Mouse (Mus musculus) monocyte, adult 2 months (primary cell): ENCODE results near the gene Drg2.
"Not testable (repeated sequence)": the region's sequence is repeated elsewhere in the genome, so short reads cannot be mapped to it uniquely, and the experiment has no call there.

Source experiments
- DNase-seq, 2 experiments: peaks; one replicate each; pipeline ENCODE4 v3.0.0; 2022; ENCODE audit warnings: low spot score in 2 of 2, low read depth in 1 of 2

Gene Drg2

DNA sequence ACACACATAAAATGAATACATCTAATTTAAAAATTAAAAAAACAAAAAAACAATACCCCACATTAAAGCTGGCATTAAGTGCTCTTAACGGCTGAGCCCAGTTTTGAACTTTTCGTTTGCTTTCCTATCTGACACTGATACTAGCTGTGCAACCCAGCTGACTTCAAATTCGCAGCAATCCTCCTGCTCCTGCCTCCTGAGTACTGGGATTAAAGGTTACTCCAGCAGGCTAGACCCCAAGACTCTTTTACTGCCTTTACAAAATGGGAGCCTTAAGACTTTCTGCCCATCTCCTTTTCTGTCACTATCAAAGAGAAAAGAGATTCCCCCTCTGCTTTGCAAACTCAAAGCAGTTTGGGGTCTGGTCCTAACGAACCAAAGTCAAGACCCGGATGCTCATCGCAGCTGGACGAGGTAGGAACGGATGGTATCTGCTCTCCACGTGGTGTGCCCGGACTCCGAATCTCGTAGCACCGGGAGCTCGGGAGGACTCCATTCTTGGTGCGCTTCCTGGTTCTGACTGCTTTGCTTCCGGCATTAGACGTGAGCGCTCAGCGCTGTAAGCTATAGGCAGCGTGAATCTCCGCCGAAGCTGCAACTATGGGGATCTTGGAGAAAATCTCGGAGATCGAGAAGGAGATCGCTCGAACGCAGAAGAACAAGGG, at the start of gene Drg2:
Gene Drg2, plus strand, starts transcription at position 512 of the 665 bp plus-strand sequence.
- peak; percentile 57 to 83 for DNase-seq

DNA sequence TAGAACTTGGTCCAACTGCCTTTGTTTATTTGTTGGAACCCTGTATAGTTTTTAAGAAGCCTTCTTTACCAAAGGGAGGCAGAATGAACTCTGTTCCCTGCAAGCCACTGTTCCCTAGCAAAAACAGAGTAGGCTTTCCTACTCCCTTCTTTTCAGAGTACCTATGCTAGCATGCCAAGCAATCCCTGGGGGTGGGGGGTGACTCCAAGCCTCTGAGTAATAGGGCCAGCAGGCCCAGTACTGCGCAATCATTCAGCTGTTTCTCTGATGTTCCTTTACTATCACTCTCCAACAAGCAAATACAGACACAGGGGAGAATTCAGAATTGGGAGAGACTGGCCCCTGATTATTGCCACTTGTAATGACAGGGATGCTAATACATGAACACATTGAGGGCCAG, 47.8 kb upstream of the Drg2 start:
- DNase-seq = no peak

DNA sequence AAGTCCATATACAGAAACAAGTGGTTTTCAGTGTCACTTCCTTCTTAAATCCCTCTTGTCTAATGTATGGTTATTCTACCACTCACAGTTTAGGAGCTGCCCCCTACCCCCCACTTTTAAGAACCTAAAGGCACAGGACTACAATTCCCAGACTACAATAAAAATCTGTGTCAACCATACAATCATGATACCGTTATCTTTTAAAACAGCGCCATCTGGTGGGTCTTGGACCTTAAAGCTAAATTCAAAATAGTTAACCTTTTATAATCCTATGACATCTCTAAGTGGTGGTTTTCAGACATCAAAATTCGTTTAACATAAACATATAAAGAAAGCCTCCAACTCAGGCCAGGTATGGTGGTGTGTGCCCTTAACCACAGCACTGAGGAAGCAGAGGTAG, 42.2 kb upstream of the Drg2 start:
- peak in 1 of 2 experiments; percentile 18 for DNase-seq

DNA sequence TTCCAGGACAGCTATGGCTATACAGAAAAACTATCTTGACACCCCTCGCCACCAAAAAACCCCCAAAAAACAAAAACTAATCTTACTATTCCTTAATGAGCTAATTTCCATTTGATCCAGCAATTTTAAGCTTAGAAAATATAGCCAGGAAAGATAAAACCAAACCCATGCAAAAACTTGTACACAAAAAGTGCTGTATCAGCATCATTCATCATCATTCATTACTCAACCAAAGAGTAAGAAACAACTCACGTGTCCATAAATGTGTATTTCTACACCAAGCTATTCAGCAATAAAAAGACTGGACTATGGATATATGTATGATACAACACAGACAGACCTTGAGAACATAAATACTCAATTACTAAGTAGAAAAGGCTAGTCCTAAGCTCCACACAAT, 41.5 kb upstream of the Drg2 start:
- no peak for DNase-seq

DNA sequence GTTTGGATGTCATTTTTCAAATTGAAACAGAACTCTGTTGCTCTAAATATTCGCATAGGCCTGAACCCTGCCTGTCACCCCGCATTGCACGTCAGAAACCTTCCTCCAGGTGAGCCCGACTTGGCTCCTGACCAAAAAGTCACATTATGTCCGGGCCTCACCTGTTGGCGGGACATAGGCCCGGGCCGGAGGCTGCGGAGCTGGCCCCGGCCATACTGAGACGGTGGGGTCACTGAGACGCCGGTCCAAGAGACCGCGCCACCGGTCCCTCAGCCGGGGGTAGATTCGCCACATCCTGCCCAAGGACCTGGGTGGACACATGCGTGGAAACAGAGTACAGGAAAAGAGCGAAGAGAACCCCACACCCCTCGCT, 37.8 kb upstream of the Drg2 start:
- DNase-seq = no peak

DNA sequence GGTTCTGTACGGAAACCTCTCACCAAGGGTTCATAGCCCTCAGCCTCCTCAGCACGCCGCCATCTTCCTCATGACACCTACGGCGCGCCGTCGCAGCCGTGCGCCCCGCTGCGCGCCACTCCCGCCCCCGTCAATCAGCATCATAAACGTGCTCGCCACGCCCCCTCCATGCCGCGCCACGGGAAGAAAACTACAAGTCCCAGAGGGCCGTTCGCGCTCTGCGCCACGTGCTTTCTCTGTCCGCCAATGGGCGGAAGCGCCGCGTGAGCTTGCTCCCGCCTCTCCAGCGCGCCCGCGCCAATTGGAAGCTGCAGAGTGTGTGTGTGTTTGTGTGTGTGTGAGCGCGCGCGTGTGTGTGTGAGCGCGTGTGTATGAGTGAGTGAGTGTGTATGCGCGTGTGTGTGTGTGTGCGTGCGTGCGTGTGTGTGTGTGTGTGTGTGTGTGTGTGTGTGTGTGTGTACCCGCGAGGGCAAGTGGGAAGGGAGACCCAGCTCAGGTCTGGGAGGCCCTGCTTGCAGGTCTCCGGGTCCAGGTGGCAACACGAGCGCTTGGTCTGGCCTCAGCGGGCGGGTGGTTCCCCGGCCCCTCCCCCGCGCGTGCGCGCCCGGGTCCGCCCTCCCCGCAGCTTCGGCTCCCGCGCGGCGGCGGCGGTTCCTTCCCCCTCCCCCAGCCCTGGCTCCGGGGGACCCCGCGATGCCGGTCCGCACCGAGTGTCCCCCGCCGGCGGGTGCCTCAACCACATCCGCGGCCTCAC, 37.3 kb upstream of the Drg2 start, which contains the start of gene Gid4:
Gene Gid4, plus strand, starts transcription at position 183 of the 754 bp plus-strand sequence.
- DNase-seq = peak; percentile 98

DNA sequence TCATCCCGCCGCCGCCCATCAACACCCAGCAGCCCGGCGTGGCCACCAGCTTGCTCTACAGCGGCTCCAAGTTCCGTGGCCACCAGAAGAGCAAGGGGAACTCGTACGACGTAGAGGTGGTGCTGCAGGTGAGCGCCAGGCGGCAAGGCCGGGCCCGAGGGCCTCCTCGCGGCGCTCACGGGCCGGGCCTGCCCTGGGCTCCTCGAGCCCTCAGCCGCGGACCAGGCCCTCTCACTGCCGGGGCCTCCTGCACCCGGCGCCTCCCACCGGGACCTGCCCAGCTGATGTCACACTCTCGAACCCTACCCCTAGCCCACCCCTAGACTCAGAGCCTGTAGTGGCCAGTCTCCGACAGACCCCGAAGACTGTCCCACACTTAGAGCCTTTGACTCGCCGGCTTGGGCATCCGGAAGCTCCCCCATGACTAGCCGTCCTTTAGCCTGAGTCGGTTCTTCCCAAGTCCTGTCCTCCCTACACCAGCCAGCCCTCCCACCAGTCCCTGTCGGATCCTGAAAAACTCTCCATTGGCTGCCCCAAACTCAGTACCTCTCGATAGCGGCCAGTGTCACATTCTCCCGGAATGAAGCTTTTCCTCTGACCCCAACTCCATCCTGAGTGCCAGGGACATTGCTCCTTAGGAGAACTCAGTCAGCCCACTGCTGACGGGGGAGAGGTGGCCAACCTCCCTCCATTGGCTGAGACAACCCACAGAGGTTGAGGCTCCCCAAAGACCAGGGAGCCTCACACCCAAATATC, 36.5 kb upstream of the Drg2 start, which contains the start of gene Atpaf2:
Gene Atpaf2, minus strand, starts transcription at position 741 of the 756 bp plus-strand sequence.
- peak in 1 of 2 experiments; percentile 11 for DNase-seq

DNA sequence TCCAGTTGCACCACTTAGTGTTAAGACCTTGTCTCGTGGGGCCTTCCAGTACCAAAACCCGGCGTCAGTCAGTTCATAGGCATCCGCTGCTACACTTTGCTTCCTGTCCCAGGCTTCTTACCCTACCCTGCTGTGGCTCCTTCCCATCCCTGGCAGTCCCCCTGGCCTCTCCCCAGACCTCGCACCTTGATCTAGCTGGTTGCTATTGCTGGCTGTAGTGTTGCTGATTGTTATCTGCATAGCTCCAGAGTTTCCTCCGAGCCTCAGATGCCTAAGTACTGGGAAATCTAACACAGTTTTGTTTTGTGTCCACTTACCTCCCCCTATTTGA, 36.0 kb upstream of the Drg2 start:
- no peak for DNase-seq

DNA sequence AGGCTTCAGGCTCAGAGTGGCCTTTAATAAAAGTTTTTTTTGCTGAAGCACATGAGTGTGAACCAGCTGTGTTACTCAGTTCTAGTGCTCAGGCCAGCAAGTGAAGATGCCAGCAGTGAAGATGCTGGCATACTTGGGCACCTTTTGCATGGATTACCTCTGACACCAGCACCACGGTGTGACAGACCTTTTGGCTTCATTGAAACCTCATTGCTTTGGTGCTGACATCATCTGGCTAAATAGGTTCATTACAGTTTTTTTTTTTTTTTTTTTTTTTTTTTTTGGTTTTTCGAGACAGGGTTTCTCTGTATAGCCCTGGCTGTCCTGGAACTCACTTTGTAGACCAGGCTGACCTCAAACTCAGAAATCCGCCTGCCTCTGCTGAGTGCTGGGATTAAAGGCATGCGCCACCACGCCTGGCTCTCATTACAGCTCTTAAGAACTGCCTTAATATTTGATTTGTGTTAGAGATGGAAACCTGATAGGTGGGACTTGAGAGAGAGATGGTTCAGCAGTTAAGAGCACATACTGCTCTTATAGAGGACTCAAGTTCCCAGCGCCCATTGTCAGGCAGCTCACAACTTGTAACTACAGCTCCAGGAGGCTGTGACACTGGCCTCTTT, 32.2 kb upstream of the Drg2 start:
- DNase-seq = no peak

DNA sequence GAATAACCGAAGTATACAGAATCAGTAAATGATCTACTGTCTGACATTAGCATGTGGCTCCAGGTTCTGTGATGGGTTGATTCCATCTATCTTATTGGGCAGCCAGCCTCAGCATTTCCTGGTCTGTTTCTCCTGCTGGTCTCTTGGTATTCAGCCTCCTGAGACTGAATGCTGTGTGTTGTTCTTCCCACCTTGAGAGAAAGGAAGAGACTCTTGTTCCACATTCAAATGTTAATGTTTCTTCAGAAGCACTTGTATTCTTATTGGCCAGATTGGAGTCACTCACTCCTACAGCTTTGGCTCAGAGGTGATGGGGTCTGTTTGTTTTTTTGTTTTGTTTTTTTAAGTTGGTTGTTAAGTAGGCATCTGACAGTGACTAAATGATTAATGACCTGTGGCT, 31.4 kb upstream of the Drg2 start:
- DNase-seq = no peak

DNA sequence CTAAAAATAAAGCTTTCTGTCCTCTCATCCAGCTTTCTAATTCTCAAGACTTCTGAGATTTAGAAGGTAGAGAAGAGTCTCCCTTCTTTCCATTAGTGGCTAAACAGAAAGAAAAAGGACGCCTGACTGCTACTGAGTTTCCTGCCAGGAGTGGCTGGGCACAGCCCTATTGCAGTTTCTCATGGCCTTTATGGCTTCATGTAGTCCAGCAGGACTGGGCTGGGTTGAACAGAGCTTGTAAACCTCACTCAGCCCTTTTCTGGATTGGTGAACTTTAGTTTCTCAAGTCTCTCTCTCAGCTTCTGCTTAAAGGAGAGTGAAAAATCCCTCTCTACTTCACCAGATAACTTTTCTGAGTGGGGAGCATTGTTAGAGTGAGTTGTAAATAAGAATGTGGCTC, 28.0 kb upstream of the Drg2 start:
- no peak for DNase-seq

DNA sequence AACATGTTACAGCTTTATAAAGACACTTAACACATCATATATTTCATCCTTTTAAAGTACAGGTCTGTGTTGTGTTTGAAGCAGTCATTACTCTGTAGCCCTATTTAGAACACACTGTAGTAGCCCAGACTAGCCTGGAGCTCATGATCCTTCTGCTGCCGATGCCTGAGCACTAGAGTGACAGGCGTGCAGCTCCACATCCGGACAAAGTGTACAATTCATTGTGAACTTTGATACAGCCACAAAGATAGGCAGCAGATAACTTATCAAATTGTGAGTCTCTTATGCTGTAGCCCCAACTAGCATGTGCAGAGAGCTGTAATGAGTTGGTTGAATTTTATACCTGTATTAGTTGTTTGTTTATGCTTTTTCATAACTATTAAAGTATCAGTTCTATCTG, 26.8 kb upstream of the Drg2 start:
- DNase-seq = no peak

DNA sequence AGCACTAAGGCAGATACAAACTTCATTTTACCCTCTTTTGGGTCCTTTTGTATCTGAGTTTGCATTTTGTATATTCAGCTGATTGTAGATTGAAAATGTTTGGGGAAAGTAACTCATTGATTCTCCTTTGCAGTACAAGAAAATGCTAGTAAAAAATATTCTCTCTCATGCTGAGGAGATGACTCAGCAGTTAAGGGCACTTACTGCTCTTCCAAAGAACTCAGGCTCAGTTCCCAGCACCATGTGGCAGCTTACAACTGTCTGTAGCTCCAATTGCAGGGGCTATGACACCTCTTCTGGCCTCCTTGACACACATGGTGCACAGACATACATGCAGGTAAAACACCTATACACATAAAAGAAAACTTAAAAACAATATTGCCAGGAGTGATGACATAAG, 20.9 kb upstream of the Drg2 start:
- no peak for DNase-seq

DNA sequence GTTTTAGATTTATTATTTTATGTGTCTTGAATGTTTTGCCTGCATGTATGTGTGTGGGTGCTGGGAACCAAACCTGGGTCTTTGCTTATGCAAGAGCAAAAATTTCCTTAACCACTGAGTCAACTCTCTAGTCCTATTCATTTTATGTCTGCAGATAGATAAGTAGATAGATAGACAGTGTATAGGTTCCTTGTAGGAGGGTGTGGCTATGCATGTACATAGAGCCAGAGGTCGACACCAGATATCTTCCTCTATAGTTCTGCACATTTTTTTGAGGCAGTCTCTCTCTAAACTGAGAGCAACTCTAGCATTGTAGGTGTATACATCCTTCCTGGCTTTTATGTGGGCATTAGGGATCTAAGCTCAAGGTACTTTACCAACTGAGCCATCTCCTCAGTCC, 19.3 kb upstream of the Drg2 start:
- DNase-seq = no peak

DNA sequence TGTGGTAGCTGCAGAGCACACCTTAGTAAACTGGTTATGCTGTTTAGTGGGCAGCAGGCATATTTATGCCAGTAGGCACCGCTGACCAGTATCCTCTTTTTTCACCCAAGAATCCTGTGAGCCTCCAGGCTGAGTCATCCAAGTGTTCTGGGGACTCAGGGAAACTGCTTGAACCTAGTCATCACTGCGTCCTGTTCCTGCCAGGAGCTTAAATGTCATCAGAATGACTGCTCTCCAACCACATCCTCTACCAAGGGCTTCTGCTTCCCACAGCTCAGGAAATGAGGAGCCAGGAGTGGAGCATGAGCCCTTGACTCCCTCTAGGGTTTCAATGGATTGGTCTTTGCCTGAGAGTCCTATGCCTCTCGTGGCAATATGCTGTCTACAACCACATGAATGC, 17.8 kb upstream of the Drg2 start:
- DNase-seq = no peak

DNA sequence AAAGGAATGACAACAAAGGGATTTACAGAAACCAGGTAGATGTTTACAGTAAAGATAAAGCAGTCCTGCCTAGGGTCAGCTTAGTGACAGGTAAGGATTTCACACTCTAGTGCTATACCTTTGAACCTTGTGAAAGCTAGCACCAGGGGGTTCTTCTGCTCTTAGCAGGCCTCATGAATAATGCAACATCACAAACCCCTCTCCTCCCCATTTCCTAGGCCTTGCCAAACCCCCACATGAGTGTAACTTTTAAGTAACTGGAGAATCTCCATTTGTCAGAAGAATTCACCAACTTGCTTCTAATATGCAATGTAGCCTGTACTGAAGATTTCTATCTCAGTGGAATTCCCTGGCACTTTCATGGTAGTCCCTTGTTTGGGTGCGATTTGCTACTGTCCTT, 14.8 kb upstream of the Drg2 start:
- not testable (repeated sequence) for DNase-seq

DNA sequence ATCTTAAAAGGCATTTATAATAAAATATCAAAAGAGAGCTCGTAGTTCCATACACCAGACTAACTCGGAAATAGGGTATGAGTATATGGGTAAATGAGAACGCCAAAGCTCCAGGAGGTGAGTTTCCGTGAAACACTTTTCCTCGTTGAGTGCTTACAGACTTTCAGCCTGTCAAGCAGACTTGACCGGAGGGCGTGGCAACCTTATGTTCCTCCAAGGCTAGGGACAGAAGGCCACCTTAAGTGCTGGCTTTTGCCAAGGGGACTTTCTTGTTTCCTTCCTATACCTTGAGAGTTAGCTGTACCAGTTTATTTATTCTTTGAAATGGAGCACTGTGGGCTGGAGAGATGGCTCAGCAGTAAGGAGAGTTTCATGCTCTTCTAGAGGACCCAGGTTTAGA, 14.2 kb upstream of the Drg2 start:
- no peak for DNase-seq

DNA sequence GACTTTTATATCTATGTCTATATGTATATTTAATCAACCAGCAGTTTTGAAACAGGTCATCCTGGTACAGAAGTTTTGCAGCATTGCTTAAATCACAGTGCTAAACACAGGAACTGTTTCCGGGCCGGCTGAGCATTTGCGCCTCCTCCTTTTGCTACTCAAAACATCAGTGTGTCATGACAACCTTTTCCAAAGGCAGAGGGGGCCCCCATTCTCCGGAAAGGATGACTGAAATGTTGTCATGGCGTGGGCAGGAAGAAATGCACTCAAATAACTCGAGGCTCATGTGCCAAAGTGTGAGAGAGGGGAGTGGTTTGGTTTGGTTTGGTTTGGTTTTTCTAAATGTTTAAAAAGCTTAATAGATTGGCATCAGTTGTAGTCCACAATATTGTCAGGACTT, 11.5 kb upstream of the Drg2 start:
- DNase-seq = no peak

DNA sequence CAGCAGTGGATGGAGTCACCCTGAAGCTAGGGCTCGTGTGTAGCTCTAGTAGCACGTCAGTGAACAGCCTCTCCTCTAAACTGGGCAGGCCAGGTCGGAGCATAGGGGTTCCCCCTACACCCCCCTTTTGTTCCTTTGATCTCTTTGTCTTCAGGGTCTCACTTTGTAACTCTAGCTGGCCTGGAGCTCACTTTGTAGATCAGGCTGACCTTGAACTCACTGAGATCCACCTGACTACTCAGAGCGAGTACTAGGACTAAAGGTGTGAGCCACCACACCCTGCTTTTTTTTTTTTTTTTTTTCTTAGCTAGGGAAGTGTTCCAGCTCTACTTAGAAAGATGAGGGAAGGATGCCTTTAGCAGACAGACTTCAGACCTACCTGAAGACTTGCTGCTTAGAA, 10.4 kb upstream of the Drg2 start:
- DNase-seq = no peak

DNA sequence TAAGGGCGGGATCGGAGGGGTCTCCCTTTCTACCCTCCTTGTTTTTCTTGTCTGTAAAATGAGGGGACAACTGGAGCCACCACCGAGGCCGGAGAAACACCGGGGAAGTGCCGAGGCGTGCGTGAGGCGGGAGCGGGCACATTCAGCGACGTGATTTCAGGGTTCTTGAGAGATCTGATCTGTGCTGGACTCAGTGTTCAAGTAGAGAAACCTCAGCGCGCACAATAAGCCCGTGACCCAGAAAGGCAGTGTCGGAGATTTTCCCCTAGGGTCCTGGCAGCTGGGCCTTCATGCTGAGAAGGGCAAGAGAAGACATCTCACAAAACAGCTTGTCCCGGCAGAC, 325 bp downstream of the Drg2 start:
- DNase-seq = no peak

DNA sequence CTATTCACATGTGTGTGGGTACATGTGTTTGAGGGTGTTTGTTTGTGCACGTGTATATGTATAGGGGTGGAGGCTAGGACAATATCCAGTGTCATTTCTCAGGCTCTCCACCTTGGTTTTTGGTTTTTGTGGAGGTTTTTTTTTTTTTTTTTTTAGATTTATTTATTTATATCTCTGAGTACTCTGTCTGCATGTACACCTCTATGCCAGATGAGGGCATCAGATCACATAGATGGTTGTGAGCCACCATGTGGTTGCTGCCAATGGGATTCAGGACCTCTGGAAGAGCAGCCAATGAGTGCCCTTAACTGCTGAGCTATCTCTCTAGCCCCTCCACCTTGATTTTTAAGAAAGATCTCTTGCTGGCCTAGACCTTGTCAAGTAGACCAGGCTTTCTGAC, 3.6 kb downstream of the Drg2 start:
- no peak for DNase-seq

DNA sequence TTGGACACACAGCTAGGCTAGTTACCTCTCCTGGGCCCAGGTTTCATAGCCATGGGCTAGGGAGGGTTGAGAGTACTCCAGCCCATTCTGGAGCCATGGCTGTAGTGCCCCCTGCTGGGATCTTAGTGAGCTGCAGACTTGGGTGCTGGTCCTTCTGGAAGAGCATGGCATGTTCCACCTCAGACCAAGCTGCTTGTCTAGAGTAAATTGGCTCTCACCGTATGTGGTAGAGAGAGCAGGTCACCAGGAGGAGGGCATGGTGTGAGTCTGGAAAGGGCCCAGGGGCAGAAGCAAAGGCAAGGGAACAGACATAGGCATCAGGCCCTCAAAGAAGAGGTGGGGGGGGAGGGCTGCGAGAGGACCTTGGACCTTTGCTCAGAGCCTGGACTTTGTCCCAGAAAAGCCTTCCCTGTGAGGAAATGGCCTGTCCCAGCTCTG, 11.6 kb downstream of the Drg2 start:
- no peak for DNase-seq
